Mouse (Mus musculus): Measurements from ENCODE around the gene Cabp4. TPM values are rescaled to one million over a fixed set of nuclear protein-coding genes. Genes with fewer than 3 reads are reported as not detected.

Cabp4 gene
- total RNA-seq (2021), result under 1 TPM; 0.26 to 0.63 TPM
- long read RNA-seq, experiment 1, result 0 reads
- long read RNA-seq, experiment 2, result 0 reads

DNA sequence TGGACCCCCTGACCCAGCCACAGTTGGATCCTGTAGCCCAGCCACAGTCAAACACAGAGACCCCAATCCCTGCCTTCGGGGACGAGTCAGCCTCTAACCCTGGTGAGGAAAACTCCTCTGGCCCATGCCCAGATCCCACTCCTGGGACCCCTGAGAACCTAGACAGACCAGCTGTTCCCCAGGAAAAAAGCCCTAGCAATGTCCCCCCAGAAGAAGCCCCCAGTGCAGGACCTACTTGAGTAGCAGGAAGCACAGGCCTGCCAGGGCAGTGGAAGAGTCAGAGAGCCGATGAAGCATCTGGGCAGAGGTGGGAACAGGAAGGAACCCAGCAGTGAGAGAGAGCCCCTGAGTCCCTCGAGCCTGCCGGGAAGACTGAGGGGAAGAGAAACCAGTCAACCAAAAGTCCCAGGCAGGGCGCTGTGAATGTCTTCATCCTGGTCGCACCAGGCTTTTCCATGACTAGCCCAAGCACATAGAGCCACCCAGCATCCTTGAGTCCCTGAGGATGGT, at the start of gene Cabp4:
Gene Cabp4 (minus strand): TSS at position 275 of the 510 bp plus-strand sequence.
- DNase-seq (ENCODE audit: low spot score in 2 of 2), result no peak

GRCm38 (mm10) chr19:4193129-4193528, 49.3 kb upstream of the Cabp4 start:
- DNase-seq (ENCODE audit: low spot score in 2 of 2), result no peak

- DNase-seq (ENCODE audit: low spot score in 2 of 2), result no peak
Observed at GRCm38 (mm10) chr19:4192251-4192985, 48.6 kb upstream of the Cabp4 start.

DNA sequence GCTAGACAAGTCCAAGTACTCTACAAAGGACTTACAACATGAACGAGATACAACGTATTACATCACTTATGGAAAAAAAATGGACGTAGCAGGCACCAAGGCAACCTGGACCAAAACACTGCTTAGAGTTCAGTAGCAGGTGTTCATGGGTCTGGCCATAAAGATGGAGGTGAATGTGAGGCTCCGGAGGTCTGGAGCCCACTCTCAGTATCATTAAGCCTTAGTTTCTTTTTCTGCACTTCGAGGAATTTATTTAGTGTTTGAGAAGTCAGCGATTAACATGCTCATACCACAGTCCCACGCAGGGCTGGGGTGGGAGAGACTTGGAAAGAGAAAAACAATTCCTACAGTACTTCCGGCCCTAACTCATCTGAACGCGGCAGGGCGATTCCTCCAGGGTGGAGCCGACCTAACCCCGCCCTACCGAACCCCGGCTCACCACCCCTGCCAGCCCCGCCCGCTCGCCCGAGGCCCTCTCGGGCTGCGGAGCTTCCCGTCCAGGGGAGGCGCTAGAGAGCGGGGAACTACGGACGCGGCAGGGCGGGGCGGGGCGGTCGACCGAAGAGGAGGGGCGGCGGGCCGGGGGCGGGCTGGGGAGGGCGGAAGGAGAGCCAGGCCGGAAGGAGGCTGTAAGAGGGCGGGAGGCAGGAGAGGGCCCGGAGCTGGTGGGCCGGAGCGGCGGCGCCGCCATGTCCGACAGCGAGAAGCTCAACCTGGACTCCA, 47.9 kb upstream of the Cabp4 start, which contains the start of gene Ppp1ca:
Gene Ppp1ca (plus strand): TSS at position 538 of the 723 bp plus-strand sequence.
- DNase-seq (ENCODE audit: low spot score in 2 of 2), result peak; percentile 95

DNA sequence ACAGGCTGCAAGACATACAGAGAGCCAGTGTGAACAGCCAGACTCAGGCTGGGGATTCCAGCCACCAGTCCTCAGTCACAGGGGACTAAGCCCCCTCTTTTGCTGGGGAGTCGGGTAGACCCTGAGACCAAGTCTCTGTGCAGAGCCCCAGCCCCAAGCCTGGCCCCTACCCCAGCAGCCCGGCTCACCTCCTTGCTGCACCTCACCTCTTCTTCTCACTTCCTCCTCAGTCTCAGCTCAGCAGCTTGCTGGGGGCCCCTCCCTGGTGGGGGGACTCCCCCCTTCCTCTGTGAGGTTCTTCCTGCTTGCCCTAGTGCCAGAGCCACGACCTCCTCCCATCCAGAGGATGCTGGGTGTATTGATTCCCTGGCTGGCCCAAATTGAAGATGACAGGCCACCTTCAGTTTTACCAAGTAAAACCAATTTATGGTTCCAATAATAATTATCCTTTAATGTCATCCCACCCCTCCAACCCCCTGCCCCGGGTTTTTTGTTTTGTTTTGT, 47.0 kb upstream of the Cabp4 start, which contains the start of gene Tbc1d10c:
Gene Tbc1d10c (minus strand): TSS at position 454 of the 504 bp plus-strand sequence.
- no peak for DNase-seq (ENCODE audit: low spot score in 2 of 2)

GRCm38 (mm10) chr19:4189051-4189620, 45.3 kb upstream of the Cabp4 start:
- DNase-seq (ENCODE audit: low spot score in 2 of 2), result no peak

DNA sequence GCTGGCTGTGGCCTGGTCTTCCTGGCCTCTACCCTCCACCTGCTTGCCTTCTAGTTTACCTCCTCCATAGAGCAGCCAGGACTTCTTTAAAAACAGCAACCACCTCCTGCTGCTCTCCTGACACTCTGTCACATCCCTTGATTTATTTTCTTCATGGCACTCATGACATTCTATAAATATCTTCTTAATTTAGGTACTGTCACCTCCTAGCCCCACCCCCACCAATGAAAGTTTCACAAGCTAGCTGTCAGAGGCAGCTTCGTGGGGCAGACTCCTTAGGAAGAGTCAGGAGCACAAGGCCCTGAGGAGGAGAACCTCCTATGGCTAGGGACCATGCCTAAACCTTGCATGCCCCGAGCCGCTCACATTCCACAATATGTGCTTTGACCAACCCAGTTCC, 43.5 kb upstream of the Cabp4 start:
- DNase-seq (ENCODE audit: low spot score in 2 of 2), result no peak

- DNase-seq (ENCODE audit: low spot score in 2 of 2), result no peak
Observed at GRCm38 (mm10) chr19:4184976-4185975, 41.4 kb upstream of the Cabp4 start.

DNA sequence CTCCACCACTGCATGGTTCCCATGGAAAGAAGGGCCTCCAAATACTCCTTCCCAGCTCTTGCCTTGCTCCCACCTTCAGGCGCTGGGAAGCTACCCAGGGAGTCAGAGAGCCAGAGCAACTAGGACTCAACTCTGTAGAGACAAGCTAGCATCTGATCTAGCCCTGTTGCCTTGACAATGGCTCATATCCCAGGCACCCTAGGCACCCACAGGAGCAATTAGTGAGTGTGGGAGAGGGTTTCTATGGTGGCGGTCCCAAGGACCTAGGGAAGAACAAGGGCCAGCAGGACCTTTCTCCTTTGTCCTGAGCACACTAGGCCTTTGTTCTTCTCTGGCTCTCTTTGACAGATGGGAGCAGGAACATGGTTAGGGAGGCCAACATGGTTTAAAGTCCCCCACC, 39.9 kb upstream of the Cabp4 start:
- no peak for DNase-seq (ENCODE audit: low spot score in 2 of 2)

GRCm38 (mm10) chr19:4181892-4182291, 38.1 kb upstream of the Cabp4 start:
- peak; percentile 72 to 74 for DNase-seq (ENCODE audit: low spot score in 2 of 2)

DNA sequence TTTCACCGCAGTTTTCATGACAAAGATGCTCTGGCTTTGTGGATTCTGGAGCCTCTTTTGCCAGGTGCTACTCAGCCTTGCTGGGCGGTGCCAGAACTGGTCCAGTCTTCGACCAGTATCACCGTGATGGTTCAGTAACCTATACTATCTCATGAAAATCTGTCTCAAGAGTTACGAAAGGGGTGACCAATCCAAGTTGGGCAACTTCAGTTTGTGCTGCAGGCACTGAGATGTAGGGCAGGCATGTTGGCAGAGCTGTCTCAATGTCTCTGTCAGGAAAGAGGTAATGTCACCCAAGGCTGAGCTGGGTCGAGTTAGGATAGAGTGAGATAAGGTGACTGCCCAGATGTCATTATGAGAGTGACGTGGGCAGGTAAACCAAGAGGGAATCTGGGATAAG, 36.6 kb upstream of the Cabp4 start:
- DNase-seq (ENCODE audit: low spot score in 2 of 2), result no peak

DNA sequence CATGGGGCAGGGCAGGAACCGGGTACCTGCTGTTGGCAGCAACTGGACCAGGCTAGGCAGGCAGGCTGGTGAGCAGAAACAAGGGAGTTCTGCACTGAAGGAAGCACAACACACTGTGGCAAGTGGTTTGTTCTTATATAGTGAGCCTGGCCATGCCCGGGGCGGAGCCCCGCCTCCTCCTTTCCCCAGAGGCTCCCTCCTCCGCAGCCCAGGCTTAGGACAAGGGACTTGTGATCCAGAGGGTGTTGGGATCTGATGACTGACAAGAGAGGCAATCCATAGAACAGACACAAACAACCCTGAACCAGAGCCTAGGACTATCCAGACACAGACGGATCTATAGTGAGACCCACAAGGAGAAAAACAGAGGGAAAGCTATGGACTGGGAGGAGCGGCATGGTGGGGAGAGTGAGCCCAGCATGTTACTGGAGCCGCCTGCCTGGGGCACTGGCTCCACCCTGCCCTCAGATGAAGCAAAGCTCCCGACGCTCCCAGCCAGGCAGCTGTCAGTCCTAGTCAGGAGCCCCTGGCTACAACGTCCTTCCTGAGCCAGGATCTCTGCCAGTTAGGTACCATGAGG, 31.6 kb upstream of the Cabp4 start, which contains the start of gene Carns1:
Gene Carns1 (minus strand): TSS at position 112 of the 580 bp plus-strand sequence.
- DNase-seq (ENCODE audit: low spot score in 2 of 2), result peak in 1 of 2 experiments; percentile 34

GRCm38 (mm10) chr19:4172925-4173324, 29.1 kb upstream of the Cabp4 start:
- no peak for DNase-seq (ENCODE audit: low spot score in 2 of 2)

DNA sequence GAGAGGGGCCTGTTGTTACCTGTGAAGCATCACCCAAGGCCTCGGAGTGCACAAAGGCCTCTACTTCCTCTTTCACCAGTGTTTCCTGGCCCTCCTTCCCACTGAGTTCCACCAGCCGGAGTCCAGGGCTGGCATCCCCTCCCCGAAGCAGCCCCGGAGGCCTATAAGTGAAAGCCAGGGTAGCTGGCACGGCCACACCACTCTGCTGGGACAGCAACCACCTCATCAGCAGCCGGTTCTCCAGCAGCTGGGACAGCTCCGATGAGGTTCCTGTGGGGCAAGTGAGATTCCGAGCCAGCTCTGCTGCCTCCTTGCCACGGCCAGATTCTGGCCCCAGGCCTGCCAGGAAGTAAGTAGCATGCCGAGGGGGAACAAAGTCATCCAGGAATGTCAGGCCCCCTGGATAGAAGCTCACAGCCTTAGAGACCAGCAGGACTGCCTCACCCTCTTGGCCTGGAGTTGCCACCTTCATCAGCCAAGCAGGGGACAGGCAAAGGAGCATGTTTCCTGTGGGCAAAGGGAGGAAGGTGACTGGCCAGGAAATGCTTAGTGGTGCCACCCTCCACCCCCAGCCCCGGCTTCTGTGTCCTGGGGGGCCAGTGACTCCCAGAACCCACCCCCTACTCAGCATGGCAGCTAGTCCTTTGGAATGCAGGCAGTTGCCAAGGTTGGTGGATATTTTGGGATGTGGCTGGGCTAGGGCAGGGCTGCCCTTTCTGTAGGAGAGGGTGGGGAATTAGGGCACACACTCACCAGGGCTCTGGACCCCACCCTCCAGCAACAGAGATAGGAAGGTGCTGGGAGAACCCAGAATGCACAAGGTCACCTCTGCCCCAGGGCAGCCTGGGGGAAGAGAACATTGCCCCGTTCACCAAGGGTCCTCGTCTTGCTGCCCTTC, 27.8 kb upstream of the Cabp4 start:
- DNase-seq (ENCODE audit: low spot score in 2 of 2), result no peak

- no peak for DNase-seq (ENCODE audit: low spot score in 2 of 2)
Observed at GRCm38 (mm10) chr19:4170723-4171392, 27.0 kb upstream of the Cabp4 start.

- no peak for DNase-seq (ENCODE audit: low spot score in 2 of 2)
Observed at GRCm38 (mm10) chr19:4169810-4170209, 26.0 kb upstream of the Cabp4 start.

GRCm38 (mm10) chr19:4169378-4169784, 25.5 kb upstream of the Cabp4 start:
- DNase-seq (ENCODE audit: low spot score in 2 of 2), result peak; percentile 100
